Mouse (Mus musculus) kidney, postnatal 4 days (tissue): ENCODE data around the gene Ripor3.

Source experiments
- DNase-seq, 2 experiments: peaks; one replicate each; pipeline ENCODE4 v3.0.0; 2021; ENCODE audit warnings: mixed read lengths in 2 of 2

Ripor3 gene

GRCm38 (mm10) chr2:167951301-167952211, 58.9 kb downstream of the Ripor3 start:
- DNase-seq, result no peak

GRCm38 (mm10) chr2:167950681-167951080, 59.7 kb downstream of the Ripor3 start:
- DNase-seq, result peak; percentile 36 to 43

GRCm38 (mm10) chr2:167949808-167950207, 60.6 kb downstream of the Ripor3 start:
- DNase-seq, result no peak

GRCm38 (mm10) chr2:167949250-167949649, 61.2 kb downstream of the Ripor3 start:
- DNase-seq, result peak in 1 of 2 experiments; percentile 43

GRCm38 (mm10) chr2:167948557-167948956, 61.9 kb downstream of the Ripor3 start:
- no peak for DNase-seq

- no peak for DNase-seq
These were observed 62.4 kb downstream of the Ripor3 start for GRCm38 (mm10) chr2:167948047-167948446.

GRCm38 (mm10) chr2:167947251-167947650, 63.2 kb downstream of the Ripor3 start:
- no peak for DNase-seq

GRCm38 (mm10) chr2:167945451-167945850, 65.0 kb downstream of the Ripor3 start:
- no peak for DNase-seq

GRCm38 (mm10) chr2:167944193-167944592, 66.2 kb downstream of the Ripor3 start:
- DNase-seq, result no peak

- peak; percentile 35 to 58 for DNase-seq
These were observed 67.3 kb downstream of the Ripor3 start for GRCm38 (mm10) chr2:167942926-167943633.

- peak; percentile 73 to 82 for DNase-seq
These were observed 68.1 kb downstream of the Ripor3 start for GRCm38 (mm10) chr2:167942199-167942925.

GRCm38 (mm10) chr2:167941745-167942176, 68.7 kb downstream of the Ripor3 start:
- DNase-seq, result no peak

- no peak for DNase-seq
These were observed 69.1 kb downstream of the Ripor3 start for GRCm38 (mm10) chr2:167941320-167941719.

GRCm38 (mm10) chr2:167940636-167941035, 69.8 kb downstream of the Ripor3 start:
- no peak for DNase-seq

GRCm38 (mm10) chr2:167939632-167940399, 70.6 kb downstream of the Ripor3 start:
- DNase-seq, result no peak

GRCm38 (mm10) chr2:167939204-167939603, 71.2 kb downstream of the Ripor3 start:
- DNase-seq, result no peak

- no peak for DNase-seq
These were observed 71.6 kb downstream of the Ripor3 start for GRCm38 (mm10) chr2:167938786-167939185.

GRCm38 (mm10) chr2:167935956-167936355, 74.5 kb downstream of the Ripor3 start:
- DNase-seq, result no peak

- no peak for DNase-seq
These were observed 77.0 kb downstream of the Ripor3 start for GRCm38 (mm10) chr2:167933397-167933796.

- no peak for DNase-seq
These were observed 77.6 kb downstream of the Ripor3 start for GRCm38 (mm10) chr2:167932727-167933231.

GRCm38 (mm10) chr2:167931985-167932726, 78.3 kb downstream of the Ripor3 start, which contains the start of gene Ptpn1:
Gene Ptpn1, plus strand, starts transcription at chr2:167932057.
- DNase-seq, result peak; percentile 98 to 100
